Mouse (Mus musculus): Measurements from ENCODE around the gene Dedd.
"Not testable (repeated sequence)": the region's sequence is repeated elsewhere in the genome, so short reads cannot be mapped to it uniquely, and the experiment has no call there.

Dedd gene

DNA sequence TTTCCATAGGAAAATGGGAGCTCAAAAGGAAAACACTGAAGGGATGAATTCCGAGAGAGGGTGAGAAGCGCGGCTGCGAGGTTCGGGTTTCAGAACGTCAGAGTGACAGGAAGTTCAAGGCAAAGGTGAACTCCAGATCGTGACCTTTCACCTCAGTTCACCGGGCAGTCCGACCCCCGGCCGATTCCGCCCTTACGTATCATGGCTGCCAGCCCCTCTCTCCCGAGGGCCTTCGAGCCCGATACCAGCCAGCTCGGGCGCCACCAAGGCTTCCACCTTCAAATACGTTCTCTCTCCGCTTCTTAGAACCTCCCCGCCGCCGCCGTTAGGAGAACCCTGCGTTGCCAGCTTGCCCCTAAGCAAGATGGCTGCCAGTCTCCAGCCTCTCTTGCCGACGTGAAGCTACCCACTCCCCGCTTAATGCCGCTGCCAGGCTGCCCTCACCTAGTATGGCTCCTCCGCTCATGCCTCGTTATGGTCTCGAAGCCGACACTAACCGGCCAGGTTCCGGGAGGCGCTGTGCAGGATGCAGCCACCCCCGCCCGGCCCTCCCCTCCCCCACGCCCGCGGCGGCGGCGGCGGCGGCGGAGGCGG, at the start of gene Dedd:
Dedd (plus strand) TSS at position 307 of the 594 bp plus-strand sequence.
- DNase-seq = peak; percentile 93

DNA sequence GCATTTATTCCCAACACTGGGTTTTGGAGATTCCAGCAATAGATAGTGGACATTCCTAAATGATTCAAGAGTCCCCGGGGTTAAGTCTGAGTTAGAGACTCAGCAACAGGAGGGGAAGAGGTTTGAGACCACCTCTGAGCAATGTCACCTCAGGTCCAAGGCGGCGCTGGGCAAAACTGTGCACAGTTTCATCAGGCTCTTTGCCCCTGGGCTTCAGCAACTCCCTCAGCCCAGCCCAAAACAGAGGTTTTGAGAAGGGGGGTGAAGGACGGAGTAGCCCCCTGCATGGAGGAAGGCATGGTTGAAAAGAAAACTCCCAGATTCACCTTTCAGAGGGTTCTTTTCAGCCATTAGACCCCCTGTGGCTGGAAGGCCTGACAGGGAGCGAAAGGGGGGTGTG, 49.2 kb upstream of the Dedd start:
- no peak for DNase-seq

DNA sequence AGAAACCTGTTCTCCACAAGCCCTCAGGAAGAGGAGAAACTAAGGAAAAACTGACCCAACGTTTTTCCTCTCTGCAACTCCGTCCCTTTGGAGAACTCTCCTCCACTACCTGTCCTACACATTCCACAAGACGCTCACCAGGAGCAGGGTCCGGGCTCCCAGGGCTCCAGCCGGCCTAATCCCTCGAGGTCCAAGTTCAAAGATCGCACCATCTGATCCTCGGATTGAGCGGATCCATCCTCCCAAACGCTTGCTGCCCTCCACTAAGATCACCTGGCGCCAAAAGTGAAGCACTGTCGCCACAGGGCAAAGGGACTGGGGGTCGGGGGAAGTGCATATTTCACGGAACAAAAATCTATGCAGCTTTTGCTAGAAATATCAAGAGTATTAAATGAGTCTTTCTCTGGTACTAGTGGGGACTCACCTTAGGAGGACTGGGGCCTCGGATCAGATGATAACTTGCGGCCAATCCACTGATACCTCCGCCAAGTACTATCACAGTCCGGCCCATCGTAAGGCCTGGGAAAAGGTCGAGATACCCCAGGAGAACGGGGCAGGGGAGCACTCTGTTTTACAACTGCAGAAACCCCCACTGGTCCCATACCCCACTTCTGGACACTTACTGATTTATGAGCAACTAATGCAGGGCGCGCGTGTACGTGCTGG, 48.6 kb upstream of the Dedd start:
- peak; percentile 49 for DNase-seq

DNA sequence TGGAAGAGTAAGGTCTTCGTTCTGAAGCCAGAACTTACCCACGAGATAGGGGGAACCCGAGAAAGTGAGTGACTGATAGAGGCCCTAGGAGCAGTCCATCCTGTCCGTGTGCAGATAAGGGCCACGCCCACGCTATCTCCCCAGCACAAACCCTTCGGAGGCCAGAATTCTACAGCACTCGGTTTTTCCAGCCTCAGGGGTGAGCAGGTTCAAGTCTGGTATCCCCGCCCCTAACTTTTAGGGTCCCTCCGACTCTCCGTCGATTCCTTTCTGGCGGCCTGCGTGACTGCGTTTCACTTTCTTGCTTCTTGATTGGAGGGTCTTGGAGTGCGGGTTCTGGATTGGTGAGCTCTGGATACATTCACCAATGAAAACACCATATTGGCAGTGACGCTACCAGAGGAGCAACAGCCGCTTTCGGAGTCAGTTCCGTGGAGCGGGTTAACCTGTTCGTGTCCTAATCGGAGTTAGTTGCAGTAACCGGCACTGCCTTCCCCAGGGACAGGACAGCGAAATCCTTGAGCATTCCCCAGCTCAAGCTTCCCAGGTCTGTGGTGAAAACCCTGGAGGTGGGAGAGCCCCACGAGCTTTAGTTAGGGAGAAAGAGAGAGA, 47.9 kb upstream of the Dedd start, which contains the start of gene Ppox:
Ppox (minus strand) TSS at position 271 of the 612 bp plus-strand sequence.
- DNase-seq = peak; percentile 92

DNA sequence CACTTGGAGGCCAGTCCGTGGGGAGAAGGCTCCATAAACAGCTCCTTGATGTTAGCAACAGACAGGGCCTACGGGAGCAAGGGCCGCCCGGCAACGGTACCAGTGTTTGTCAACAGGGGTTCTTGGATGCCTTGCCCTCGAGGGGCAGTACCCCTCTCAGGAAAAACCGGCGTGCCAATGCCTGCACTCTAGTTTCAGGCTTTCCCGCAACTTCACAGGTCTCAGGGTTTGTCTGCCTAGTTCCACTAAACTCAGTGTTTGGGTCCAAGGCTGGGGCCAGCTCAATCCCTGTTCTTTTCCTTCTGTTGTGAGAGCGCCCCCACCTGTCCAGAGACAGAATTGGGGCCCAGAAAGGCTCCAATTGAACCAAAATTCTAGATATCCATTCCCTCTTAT, 47.4 kb upstream of the Dedd start:
- DNase-seq = peak; percentile 91

DNA sequence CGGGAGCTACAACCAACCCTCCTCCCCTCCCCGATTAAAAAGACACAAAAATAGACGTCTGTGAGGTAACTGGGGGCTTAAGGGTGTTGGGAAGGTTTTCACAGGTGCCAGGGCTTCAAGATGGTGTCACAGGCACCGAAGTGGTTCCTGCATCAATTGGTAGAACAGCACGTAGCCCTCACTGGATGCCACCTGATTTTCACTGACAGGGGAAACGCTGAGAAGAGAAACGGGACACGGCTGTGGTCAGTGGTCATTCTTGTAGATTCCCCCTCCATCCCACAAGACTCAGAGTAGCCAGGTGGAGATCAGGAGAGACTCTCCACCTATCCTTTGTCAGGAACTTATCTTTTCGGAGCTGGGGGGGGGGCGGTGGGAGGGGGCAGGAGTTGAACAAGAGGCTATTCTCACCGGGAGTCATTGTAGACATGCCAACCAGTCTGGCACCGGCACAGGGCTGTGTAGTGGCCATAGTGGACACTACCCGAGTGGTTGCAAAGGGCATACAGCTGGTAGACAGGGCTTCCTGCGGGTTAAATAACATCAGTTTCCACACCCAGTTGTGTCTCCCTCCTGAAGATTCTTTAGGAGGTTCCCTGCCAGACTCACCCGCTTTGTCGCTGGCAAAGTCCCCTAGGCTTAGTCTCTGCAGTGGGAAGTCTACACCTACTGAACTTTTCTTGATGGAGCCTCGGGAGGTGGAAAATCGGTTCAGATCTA, 46.7 kb upstream of the Dedd start:
- DNase-seq = no peak

DNA sequence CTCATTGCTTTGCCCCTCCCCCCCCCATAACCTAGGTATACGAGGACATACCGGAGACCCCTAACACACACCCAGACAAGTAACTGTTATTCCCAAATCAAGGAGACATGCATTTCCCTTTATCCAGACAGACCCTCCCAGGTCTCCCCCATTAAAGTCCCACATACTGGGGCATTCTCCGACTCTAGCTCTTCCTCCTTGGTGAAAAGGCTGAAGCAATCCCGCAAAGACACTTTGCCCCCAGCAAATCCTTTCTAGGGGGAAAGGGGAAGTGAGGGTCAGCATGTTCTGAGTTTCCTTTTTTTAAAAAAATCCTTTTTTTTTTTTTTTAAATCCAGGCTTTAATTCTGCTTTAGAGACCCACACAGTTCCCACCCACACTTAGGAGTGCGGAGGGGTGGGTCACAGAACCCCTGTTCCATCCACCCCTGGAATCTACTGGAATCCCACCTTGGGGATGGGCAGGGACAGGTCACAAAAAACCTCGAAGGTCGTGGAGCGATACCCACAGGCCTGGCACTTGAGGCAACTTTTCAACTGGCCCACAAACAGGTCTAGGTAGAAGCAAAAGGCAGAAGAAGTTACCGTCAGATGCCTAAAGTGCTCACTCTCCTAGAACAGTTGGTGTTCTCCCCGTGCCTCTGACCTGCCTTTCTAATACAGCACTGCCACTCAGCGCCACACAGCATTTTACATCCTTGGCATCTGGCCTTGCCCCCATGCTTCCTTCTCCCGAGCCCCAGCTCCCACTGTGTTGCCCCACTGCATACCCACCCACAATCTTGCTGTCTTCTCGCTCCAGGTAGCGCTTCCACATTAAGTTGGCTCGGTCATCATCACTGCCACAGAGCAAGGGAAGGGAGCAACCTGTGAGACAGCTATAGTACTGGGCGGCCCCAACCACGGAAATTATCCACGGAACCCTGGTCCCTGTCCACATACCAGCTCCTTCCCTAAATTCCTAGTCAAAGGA, 45.5 kb upstream of the Dedd start:
- no peak for DNase-seq

DNA sequence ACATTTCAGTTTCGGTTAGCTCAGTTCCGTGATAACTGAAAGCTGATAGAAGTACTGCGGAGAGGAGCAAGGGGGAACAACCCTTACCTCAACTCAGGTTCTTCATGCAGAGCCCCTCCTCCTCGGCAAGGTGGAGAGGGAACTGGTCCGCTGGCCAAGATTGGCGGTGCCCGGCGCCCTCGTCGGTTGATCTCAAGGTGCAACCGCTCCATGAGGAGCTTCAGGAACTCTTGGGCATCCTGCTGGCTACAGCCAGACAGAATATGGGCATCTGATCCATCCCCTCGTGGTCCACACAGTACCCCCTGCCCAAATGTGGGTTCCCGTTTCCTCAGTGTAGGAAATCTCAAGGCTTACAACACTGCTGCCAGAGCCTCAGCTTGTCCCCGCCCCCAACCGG, 44.5 kb upstream of the Dedd start:
- DNase-seq = no peak

DNA sequence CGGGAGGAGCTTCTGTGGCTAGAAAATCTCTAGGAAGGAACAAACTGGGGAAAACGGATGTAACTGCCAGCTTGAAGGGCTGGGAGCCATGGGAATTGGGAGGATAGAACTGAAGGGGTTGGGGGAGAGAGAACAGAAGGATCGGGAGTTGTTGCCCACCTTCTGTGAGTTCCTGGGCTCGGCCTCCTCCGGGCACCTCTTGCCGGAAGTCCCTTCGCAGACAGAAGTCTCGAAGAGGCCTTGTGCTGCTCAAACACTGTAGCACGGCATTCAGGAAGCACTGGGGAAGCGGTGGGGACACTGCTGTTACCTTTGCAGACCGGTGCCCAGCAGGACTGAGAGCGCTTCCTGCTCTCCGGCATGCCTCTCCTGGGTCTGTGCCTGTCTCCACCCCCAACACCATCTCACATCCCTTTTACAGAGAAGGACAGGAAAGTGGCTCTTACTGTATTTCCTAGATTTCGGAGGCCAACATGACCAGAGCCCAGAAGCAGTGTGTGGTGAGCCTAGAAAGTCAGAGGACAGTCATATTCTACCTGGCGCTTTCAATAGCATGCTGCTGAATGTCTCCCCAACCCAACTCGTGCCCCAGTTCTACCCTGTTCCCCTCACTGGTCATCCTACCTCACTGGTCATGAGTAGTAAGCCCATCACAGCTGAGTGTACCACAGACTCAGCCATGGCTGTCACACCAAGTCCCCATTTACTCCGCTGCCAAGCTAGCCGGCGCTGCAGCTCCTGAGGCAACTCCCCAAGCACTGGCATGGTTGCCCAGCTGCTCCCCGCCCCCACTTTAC, 43.7 kb upstream of the Dedd start:
- DNase-seq = no peak

DNA sequence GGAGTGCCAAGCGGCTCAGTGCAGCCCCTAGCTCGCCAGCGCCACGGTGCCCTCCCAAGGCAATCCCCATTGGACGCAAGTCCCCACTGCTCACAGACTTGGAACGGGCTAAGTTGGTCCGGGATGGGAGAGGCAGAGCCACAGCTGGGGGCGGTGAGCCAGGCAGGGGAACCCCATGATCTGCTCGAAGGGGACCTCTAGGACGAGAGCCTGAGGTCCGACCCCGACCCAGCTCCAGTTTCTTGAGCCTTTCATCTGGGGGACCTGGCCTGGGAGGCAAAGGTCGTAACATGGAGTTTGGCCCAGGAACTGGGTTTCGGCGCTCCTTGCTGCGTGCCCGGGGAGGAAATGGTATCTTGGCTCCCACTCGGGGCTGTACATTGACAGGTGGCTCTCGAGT, 42.4 kb upstream of the Dedd start:
- DNase-seq = no peak

DNA sequence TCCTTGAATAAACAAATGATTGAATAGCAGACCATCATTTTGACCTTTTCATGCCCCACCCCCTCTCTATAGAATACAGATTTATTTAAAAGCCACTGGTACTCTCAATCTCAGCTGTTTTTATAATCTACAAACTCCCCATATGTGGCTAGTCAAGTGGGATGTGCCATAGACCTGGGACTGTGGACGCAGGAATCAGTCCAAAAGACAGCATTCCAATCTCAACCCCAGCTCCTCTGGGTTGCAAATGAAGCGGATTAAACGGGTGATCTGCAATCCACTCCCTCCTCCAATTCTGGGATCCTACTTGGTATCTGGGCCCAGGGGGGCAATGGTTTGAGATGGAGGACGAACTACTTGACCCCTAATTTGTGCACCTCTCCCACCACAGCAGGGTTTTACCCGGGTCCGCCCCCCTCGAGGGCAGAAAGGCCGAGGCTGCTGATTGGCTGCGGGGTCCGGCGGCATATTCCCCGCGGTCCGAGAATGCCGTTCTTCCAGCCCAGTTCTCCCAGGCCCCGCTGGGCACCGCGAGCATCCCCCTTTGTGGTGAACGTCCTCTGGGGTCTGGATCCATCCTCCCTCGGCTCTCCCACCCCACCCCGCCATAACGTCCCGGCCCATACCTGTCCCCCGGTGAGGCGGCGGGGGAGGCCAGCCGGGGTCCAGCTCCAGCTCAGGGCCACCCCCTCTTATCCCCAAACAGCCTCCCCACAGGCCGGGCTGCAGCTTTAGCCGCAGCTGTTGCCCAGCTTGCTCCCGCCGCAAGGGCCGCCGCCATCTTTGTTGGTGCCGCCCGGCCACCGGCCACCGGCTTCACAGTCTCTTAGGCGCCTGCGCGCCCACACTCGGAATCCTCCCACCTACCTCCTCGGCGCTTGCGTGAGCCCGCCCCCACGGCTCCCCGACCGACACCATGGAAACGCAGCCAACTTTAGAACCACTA, 41.5 kb upstream of the Dedd start, which contains the start of gene Usp21:
Usp21 (minus strand) TSS at position 856 of the 946 bp plus-strand sequence.
- DNase-seq = peak; percentile 92

DNA sequence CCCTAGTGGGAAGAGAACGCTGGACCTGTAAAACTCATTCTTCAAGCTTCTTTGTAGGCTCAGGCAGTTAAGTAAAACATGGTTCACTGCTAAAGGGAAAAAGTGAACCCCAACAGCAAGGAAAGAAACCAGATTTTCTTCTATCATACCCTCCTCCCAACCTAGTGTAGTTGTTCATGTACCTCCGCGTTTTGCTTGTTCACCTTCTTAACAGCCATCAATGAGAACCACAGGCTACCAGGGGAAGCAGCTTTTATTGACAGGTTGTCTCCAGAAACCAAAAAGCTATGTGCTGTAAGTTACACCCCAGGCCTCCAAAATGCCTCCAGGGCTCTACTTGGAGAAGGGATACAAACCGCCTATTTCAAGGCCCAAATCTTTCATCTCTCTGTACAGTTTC, 40.6 kb upstream of the Dedd start:
- DNase-seq = no peak

DNA sequence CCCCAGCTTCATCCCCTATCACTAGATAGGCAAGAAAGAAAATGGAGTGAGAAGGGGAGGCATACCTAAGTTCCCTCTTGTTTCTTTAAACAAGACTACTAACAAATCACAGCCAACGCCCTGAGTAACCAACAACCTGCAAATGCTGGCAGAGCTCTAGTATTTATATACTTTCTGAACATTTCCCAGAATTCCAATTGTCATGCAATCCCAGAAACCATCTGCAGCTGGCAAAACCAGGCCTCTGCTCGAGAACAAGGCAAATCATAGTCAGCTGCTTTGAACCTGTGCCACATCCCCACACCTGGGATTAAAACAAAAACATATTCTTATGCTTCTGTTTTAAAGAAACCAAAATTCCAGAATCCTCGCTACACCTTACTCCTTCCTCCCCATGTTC, 35.6 kb upstream of the Dedd start:
- no peak for DNase-seq

DNA sequence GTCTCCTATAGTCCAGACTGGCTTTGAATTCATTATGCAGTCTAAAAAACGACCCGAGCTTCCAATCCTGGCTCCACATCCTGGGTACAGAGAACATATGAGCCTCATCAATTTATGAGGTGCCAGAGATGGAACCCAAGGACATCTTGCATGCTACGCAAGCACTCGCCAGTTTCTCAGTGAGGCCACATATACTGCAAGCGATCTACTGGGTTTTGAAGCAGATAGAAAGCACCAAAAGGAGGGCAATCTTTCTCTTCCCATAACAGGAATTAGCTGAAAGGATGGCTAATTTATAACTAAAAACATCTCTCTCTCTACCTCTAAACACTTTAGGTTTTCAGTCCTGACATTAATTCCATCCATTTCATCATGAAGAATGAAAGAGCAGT, 35.0 kb upstream of the Dedd start:
- no peak for DNase-seq

DNA sequence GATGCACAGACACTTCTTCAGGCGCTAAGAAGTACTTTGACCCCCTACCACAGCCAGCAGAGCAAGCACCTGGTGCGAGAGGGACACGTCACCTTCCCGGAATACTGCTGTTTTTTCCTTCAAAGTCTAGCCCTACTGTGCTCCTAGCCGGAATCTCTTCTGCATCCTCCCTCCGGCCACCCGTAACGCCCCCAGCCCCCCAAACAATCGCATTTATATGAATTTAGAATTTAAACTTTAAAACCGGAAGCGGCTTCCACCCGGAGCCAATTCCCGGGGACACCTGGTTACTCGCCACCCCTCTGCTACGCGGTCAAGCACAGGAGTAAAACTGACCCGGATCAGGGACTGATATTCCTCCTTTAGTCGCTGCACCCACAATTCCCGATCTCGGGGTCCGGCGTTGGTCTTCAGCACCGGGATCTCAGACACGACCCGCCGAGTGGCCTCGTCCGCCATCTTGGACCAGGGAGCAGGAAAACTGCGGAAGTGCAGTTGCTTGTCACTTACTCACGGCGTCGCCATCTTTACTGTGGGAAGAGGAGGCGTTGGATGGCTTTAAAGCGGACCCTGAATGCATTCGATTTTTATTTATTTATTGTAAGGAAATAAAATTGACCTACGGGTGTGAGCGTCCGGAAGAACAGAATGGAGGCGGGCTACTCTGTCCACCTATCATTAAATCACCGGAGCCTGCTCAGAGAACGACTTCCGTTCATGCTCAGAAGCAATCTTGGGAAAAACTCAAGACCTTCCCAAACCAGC, 34.5 kb upstream of the Dedd start, which contains the start of gene Ufc1:
Ufc1 (minus strand) TSS at position 727 of the 765 bp plus-strand sequence.
- peak; percentile 92 for DNase-seq

DNA sequence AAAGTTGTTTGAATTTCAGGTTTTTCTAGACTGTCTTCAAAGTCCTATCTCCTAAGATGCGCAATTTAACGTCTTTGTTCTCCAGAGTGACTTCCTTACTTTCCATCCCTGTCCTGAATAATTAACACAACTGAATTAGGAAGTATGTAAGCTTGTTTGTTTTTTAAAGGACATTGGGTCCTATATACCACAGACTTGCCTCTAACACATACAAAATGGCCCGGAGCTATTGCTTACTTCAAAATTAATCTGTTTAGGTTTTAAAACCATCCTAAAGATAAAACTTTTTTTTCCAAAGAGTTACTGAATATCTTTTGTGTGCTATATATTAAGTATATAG, 33.9 kb upstream of the Dedd start:
- DNase-seq = no peak

DNA sequence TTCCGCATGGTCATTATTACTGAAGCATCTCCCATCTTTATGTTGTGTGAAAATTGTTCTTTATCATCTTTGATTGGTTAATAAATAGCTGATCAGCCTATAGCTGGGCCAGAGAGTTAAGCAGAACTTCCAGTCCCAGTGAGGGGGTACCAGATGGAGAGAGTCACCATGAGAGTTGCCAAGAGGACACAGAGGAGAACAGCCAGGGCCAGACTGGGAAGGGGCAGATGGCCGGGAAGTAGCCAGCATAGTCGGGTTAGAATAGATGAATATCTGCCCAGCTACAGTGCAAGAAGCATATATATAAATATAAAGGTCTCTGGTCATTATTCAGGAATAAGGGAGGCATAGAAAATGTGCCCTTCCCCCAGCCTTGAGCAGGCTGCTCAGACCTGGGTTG, 30.7 kb upstream of the Dedd start:
- no peak for DNase-seq

DNA sequence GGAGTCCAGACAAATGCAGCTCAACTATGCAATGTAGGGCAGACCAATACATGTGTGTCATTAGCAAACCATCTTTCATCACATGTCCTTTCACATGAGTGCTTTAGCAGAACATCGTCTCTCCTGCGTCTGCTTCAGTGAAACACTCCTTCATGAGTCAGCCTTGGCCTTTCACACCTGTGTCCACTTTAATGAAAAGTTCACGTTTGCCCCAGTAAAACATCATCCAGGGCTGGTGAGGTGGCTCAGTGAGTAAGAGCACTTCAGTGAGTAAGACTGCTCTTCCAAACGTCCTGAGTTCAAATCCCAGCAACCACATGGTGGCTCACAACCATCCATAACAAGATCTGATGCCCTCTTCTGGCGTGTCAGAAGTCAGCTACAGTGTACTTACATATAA, 22.8 kb upstream of the Dedd start:
- not testable (repeated sequence) for DNase-seq

DNA sequence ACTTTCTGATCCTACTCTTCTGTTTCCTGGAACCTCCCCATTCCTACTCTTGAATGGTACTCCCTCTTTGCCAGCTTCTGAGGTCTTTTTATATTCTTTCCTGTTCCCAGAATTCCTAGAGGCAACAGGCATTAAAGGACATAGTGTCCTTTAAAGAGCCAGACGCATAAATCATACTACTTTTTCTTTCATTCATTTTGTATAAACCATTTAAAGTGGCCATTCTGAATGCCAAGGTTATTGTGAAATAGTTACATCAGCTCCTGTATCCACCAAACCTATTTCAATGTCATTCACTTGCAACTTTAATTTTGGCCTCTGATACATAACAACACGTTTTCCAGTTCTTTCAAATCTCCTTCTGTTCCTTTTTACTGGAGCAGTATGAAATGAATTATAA, 19.6 kb upstream of the Dedd start:
- DNase-seq = no peak

DNA sequence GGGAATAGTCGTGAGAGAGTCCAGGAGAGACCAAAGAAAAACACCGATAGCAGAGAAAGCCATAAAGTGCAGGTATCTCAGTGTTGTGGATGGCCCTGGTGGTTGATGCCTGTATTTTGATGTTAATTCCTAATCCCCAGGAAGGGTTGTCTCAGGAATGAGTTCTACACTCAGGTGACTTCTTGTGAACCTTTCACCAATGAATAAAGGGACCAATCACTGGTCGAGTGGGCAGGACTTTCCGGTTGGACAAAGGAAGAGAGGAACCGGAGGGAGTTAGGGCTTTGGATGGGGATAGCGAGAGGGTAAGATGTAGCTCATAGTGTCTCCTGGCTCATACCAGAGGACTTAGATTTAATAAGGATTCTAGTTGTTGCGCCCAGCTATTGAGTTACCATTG, 9.2 kb upstream of the Dedd start:
- no peak for DNase-seq

Data from kidney, adult 18-20 months (tissue).